Mouse (Mus musculus) limb, embryonic 11.5 days (tissue): ENCODE measurements around the gene Pigc. TPM values are rescaled to one million over a fixed set of nuclear protein-coding genes. Genes with fewer than 3 reads are reported as not detected.

Source experiments
- ATAC-seq: fragments of 200-750 bp; cut with Nextera tagmentation; 2 replicates; pipeline ENCODE4 v1.8.0; 2017; ENCODE audit warnings: low read depth; ENCODE audit not compliant: insufficient number of reproducible peaks, low FRiP score, low TSS enrichment
- DNase-seq: peaks from one replicate; pipeline ENCODE4 v3.0.0-alpha.2; 2015; ENCODE audit warnings: low spot score
- H3K27ac ChIP-seq: fragments of 300-500 bp; sonication (generic); replicated peaks from 2 replicates; pipeline ENCODE4 v1.5.1; 2014; ENCODE audit warnings: low read depth, mild to moderate bottlenecking, low read length
- H3K27me3 ChIP-seq: fragments of 300-500 bp; sonication (generic); 2 replicates; pipeline ENCODE4 v1.6.1; 2014; ENCODE audit warnings: mild to moderate bottlenecking, low read length, mixed read lengths; ENCODE audit not compliant: control insufficient read depth, insufficient read depth
- H3K36me3 ChIP-seq: fragments of 300-500 bp; sonication (generic); 2 replicates; pipeline ENCODE4 v1.6.1; 2014; ENCODE audit warnings: mild to moderate bottlenecking, low read length, moderate library complexity, mixed read lengths; ENCODE audit not compliant: control insufficient read depth, insufficient read depth
- H3K4me1 ChIP-seq: fragments of 300-500 bp; sonication (generic); 2 replicates; pipeline ENCODE4 v1.6.1; 2014; ENCODE audit warnings: low read length, mixed read lengths; ENCODE audit not compliant: control insufficient read depth, insufficient read depth
- H3K4me2 ChIP-seq: fragments of 300-500 bp; sonication (generic); 2 replicates; pipeline ENCODE4 v1.6.1; 2014; ENCODE audit warnings: low read depth, mild to moderate bottlenecking, moderate library complexity; ENCODE audit not compliant: severe bottlenecking
- H3K4me3 ChIP-seq: fragments of 300-500 bp; sonication (generic); 2 replicates; pipeline ENCODE4 v1.5.1; 2014; ENCODE audit warnings: low read depth, low read length
- H3K9ac ChIP-seq: fragments of 300-500 bp; sonication (generic); 2 replicates; pipeline ENCODE4 v1.6.1; 2014; ENCODE audit warnings: mild to moderate bottlenecking, low read length
- H3K9me3 ChIP-seq: fragments of 300-500 bp; sonication (generic); 2 replicates; pipeline ENCODE4 v1.6.1; 2016; ENCODE audit warnings: low read length; ENCODE audit not compliant: control insufficient read depth
- WGBS: fragments of 180-500 bp; shearing (Covaris S2); extraction: QIAGEN DNeasy Blood & Tissue Kit; methylation state at CpG from one replicate; pipeline ENCODE4 v1.1.7; 2014; 5-methylcytosine and 5-hydroxymethylcytosine counted together
- polyA plus RNA-seq: library from polyadenylated mRNA; unstranded; fragments of >200 nt; fragmentation: Nextera tagmentation; extraction: Ambion mirVana; gene quantifications from 2 replicates; pipeline ENCODE4 v1.2.1, GENCODE M21; 2014

Pigc gene
- polyA plus RNA-seq, 1 experiment from 2014 or later: 49.8 TPM

GRCm38 (mm10) chr1:162008631-162009067 is 39.7 kb downstream of the Pigc start:
- Histone ChIP-seq H3K4me2 (no peak overlapping the region), H3K27ac (peak overlapping the region; percentile 98), H3K4me3 (no peak overlapping the region), H3K9me3 (no peaks in the 10 kb centered on the region), H3K36me3 (no peaks in the 10 kb centered on the region), H3K4me1 (peaks cover 58% of the 10 kb centered on the region), H3K27me3 (no peaks in the 10 kb centered on the region), H3K9ac (peak overlapping the region; percentile 47)
- DNase-seq (peak; percentile 70), ATAC-seq (peak; percentile 52)
- WGBS: 19% methylated on average over 8 of the region's 8 CpGs

GRCm38 (mm10) chr1:162009086-162009485 is 40.1 kb downstream of the Pigc start:
- 38% methylated on average over 8 of the region's 8 CpGs for whole genome bisulfite sequencing
- H3K4me1 ChIP-seq: peaks cover 56% of the 10 kb centered on the region
- no peaks in the 10 kb centered on the region for H3K27me3 ChIP-seq
- no peak overlapping the region for H3K4me3 ChIP-seq
- H3K27ac ChIP-seq: peak overlapping the region; percentile 98
- H3K4me2 ChIP-seq: no peak overlapping the region
- no peaks in the 10 kb centered on the region for H3K36me3 ChIP-seq
- no peaks in the 10 kb centered on the region for H3K9me3 ChIP-seq
- DNase-seq (peak; percentile 52), ATAC-seq (no peak)
- H3K9ac ChIP-seq: peak overlapping the region; percentile 47

- DNase-seq: no peak
- ATAC-seq: no peak
- 79% methylated on average over 16 of the region's 16 CpGs for WGBS
- Histone ChIP-seq H3K27ac (peak overlapping the region; percentile 3; the same call in 1 of the 2 replicates), H3K4me1 (peaks cover 55% of the 10 kb centered on the region), H3K27me3 (no peaks in the 10 kb centered on the region), H3K9ac (no peak overlapping the region), H3K9me3 (no peaks in the 10 kb centered on the region), H3K36me3 (no peaks in the 10 kb centered on the region), H3K4me2 (no peak overlapping the region), H3K4me3 (no peak overlapping the region)
Measured at GRCm38 (mm10) chr1:162011523-162012245, 42.7 kb downstream of the Pigc start.

GRCm38 (mm10) chr1:162013561-162013960 is 44.6 kb downstream of the Pigc start:
- H3K4me3 ChIP-seq: no peak overlapping the region
- H3K4me1 ChIP-seq: peaks cover 52% of the 10 kb centered on the region
- H3K9me3 ChIP-seq: no peaks in the 10 kb centered on the region
- H3K27me3 ChIP-seq: no peaks in the 10 kb centered on the region
- H3K27ac ChIP-seq: peak overlapping the region; percentile 100
- WGBS: 68% methylated on average over 4 of the region's 4 CpGs
- ATAC-seq (no peak), DNase-seq (no peak)
- no peak overlapping the region for H3K9ac ChIP-seq
- no peaks in the 10 kb centered on the region for H3K36me3 ChIP-seq
- H3K4me2 ChIP-seq: no peak overlapping the region

- DNase-seq (peak; percentile 54), ATAC-seq (peak; percentile 51; the same call in 1 of the 2 replicates)
- H3K9ac ChIP-seq: peak overlapping the region; percentile 32; the same call in 1 of the 2 replicates
- H3K4me1 ChIP-seq: peaks cover 56% of the 10 kb centered on the region
- no peaks in the 10 kb centered on the region for H3K36me3 ChIP-seq
- H3K27me3 ChIP-seq: no peaks in the 10 kb centered on the region
- H3K4me3 ChIP-seq: no peak overlapping the region
- no peaks in the 10 kb centered on the region for H3K9me3 ChIP-seq
- 15% methylated on average over 8 of the region's 8 CpGs for WGBS
- H3K27ac ChIP-seq: peak overlapping the region; percentile 100
- H3K4me2 ChIP-seq: no peak overlapping the region
Measured at GRCm38 (mm10) chr1:162015247-162015862, 46.4 kb downstream of the Pigc start.

- H3K27ac ChIP-seq: peak overlapping the region; percentile 100
- 2% methylated on average over 7 of the region's 7 CpGs for WGBS
- H3K4me2 ChIP-seq: no peak overlapping the region
- no peaks in the 10 kb centered on the region for H3K9me3 ChIP-seq
- H3K27me3 ChIP-seq: no peaks in the 10 kb centered on the region
- DNase-seq (peak; percentile 78), ATAC-seq (peak; percentile 86)
- no peaks in the 10 kb centered on the region for H3K36me3 ChIP-seq
- peak overlapping the region; percentile 50 for H3K9ac ChIP-seq
- no peak overlapping the region for H3K4me3 ChIP-seq
- H3K4me1 ChIP-seq: peaks cover 65% of the 10 kb centered on the region
Measured at GRCm38 (mm10) chr1:162016982-162017381, 48.0 kb downstream of the Pigc start.

GRCm38 (mm10) chr1:162017975-162018600 is 49.1 kb downstream of the Pigc start:
- no peak for DNase-seq

GRCm38 (mm10) chr1:162018601-162018977 is 49.6 kb downstream of the Pigc start:
- Histone ChIP-seq H3K27me3 (no peaks in the 10 kb centered on the region), H3K27ac (peak overlapping the region; percentile 100), H3K36me3 (no peaks in the 10 kb centered on the region), H3K4me2 (no peak overlapping the region), H3K4me1 (peaks cover 65% of the 10 kb centered on the region), H3K9ac (peak overlapping the region; percentile 45; the same call in 1 of the 2 replicates), H3K9me3 (no peaks in the 10 kb centered on the region), H3K4me3 (no peak overlapping the region)
- DNase-seq (no peak), ATAC-seq (no peak)
- WGBS: 38% methylated on average over 6 of the region's 6 CpGs

More at GRCm38 (mm10) chr1:162017975-162018600, 49.1 kb downstream of the Pigc start:
- no peaks in the 10 kb centered on the region for H3K36me3 ChIP-seq
- peak overlapping the region; percentile 53 for H3K9ac ChIP-seq
- H3K4me3 ChIP-seq: no peak overlapping the region
- H3K9me3 ChIP-seq: no peaks in the 10 kb centered on the region
- H3K27ac ChIP-seq: peak overlapping the region; percentile 100
- peak overlapping the region; percentile 20 for H3K4me2 ChIP-seq
- peaks cover 69% of the 10 kb centered on the region for H3K4me1 ChIP-seq
- no peaks in the 10 kb centered on the region for H3K27me3 ChIP-seq
- ATAC-seq: no peak
- WGBS: 10% methylated on average over 13 of the region's 13 CpGs
